Mouse (Mus musculus) G1E-ER4 (cell line): ENCODE measurements around the gene Fgf15. TPM values are rescaled to one million over a fixed set of nuclear protein-coding genes. Genes with fewer than 3 reads are reported as not detected.

Source experiments
- GATA1 ChIP-seq: IDR thresholded peaks from one replicate; pipeline ENCODE4 v1.8.0; 2012; ENCODE audit warnings: low read length, inconsistent platforms
- polyA plus RNA-seq: library from polyadenylated mRNA; stranded (reverse); fragments of >175 nt; gene quantifications from 2 replicates; pipeline ENCODE4 v1.2.3, GENCODE M21; 2012

Gene Fgf15
- 2.3 and 2.7 TPM in 2 replicates for polyA plus RNA-seq

GRCm38 (mm10) chr7:144896294-144897218, at the start of gene Fgf15:
Gene Fgf15 (plus strand): TSS chr7:144896531.
- no peak for TF ChIP-seq GATA1

GRCm38 (mm10) chr7:144847067-144847466, 49.3 kb upstream of the Fgf15 start, which contains the start of gene Fgf4:
Gene Fgf4 (plus strand): TSS chr7:144847367.
- no peak for TF ChIP-seq GATA1

- TF ChIP-seq GATA1 = no peak
Observed at GRCm38 (mm10) chr7:144851321-144851720, 45.0 kb upstream of the Fgf15 start.

- no peak for TF ChIP-seq GATA1
Observed at GRCm38 (mm10) chr7:144854966-144855365, 41.4 kb upstream of the Fgf15 start.

GRCm38 (mm10) chr7:144857158-144857557, 39.2 kb upstream of the Fgf15 start:
- TF ChIP-seq GATA1 = no peak

GRCm38 (mm10) chr7:144857826-144858342, 38.4 kb upstream of the Fgf15 start:
- no peak for TF ChIP-seq GATA1

- no peak for TF ChIP-seq GATA1
Observed at GRCm38 (mm10) chr7:144858702-144859101, 37.6 kb upstream of the Fgf15 start.

GRCm38 (mm10) chr7:144861056-144861768, 35.1 kb upstream of the Fgf15 start:
- TF ChIP-seq GATA1 = no peak

- no peak for TF ChIP-seq GATA1
Observed at GRCm38 (mm10) chr7:144861769-144862070, 34.6 kb upstream of the Fgf15 start.

- TF ChIP-seq GATA1 = no peak
Observed at GRCm38 (mm10) chr7:144862126-144862525, 34.2 kb upstream of the Fgf15 start.

GRCm38 (mm10) chr7:144862712-144863111, 33.6 kb upstream of the Fgf15 start:
- TF ChIP-seq GATA1 = no peak

GRCm38 (mm10) chr7:144863196-144863595, 33.1 kb upstream of the Fgf15 start:
- no peak for TF ChIP-seq GATA1

GRCm38 (mm10) chr7:144864160-144864670, 32.1 kb upstream of the Fgf15 start:
- no peak for TF ChIP-seq GATA1

GRCm38 (mm10) chr7:144867161-144867560, 29.2 kb upstream of the Fgf15 start:
- TF ChIP-seq GATA1 = no peak

- no peak for TF ChIP-seq GATA1
Observed at GRCm38 (mm10) chr7:144867602-144868001, 28.7 kb upstream of the Fgf15 start.

GRCm38 (mm10) chr7:144872420-144872819, 23.9 kb upstream of the Fgf15 start:
- TF ChIP-seq GATA1 = no peak
